Mouse (Mus musculus) ES-Bruce4 (cell line): Measurements from ENCODE around the gene Ccno. TPM values are rescaled to one million over a fixed set of nuclear protein-coding genes. Genes with fewer than 3 reads are reported as not detected.
A peak's percentile ranks its signal among the peaks of the same experiment; 100 is the strongest.

Source experiments
- H3K27ac ChIP-seq: 2 replicates; pipeline ENCODE4 v1.5.1; 2012; ENCODE audit warnings: low read length, inconsistent platforms; ENCODE audit not compliant: insufficient read depth
- H3K27me3 ChIP-seq: 2 replicates; pipeline ENCODE4 v1.6.1; 2012; ENCODE audit warnings: mild to moderate bottlenecking, low read length, inconsistent platforms; ENCODE audit not compliant: control insufficient read depth, poor library complexity, insufficient read depth, severe bottlenecking
- H3K36me3 ChIP-seq: 2 replicates; pipeline ENCODE4 v1.6.1; 2012; ENCODE audit warnings: inconsistent platforms, mild to moderate bottlenecking, low read length, moderate library complexity; ENCODE audit not compliant: control insufficient read depth, poor library complexity, insufficient read depth, severe bottlenecking
- H3K4me1 ChIP-seq: one replicate; pipeline ENCODE4 v1.8.1; 2011; ENCODE audit warnings: low read length; ENCODE audit not compliant: control insufficient read depth, insufficient read depth
- H3K4me3 ChIP-seq: 2 replicates; pipeline ENCODE4 v1.5.1; 2011; ENCODE audit warnings: low read depth, mild to moderate bottlenecking, low read length
- H3K9ac ChIP-seq: 2 replicates; pipeline ENCODE4 v1.6.1; 2012; ENCODE audit warnings: low read depth, mild to moderate bottlenecking, inconsistent platforms; ENCODE audit not compliant: poor library complexity, severe bottlenecking
- H3K9me3 ChIP-seq: replicated peaks from 2 replicates; pipeline ENCODE4 v1.6.1; 2012; ENCODE audit warnings: mild to moderate bottlenecking, low read length, inconsistent platforms; ENCODE audit not compliant: control insufficient read depth, poor library complexity, insufficient read depth, severe bottlenecking
- CTCF ChIP-seq: IDR thresholded peaks from one replicate; pipeline ENCODE4 v1.8.1; 2011; ENCODE audit warnings: low read depth, low read length
- EP300 ChIP-seq: IDR thresholded peaks from 2 replicates; pipeline ENCODE4 v1.6.1; 2011; ENCODE audit warnings: low read depth, low read length; ENCODE audit not compliant: insufficient read depth
- POLR2A ChIP-seq: IDR thresholded peaks from one replicate; pipeline ENCODE4 v1.8.1; 2011; ENCODE audit warnings: low read length; ENCODE audit not compliant: insufficient read depth
- polyA plus RNA-seq: library from polyadenylated mRNA; stranded (reverse); fragments of >200 nt; gene quantifications from 2 replicates; pipeline ENCODE4 v1.2.4, GENCODE M21; 2011; ENCODE audit warnings: low read depth; ENCODE audit not compliant: missing spikeins, insufficient read depth, insufficient read length

The Ccno gene
- polyA plus RNA-seq, 1 experiment: 0.52 TPM

- H3K4me1 ChIP-seq: no peaks in the 10 kb centered on the region
- peaks cover 19% of the 10 kb centered on the region for H3K27me3 ChIP-seq
- peak overlapping the region; percentile 55 for H3K9ac ChIP-seq
- no peaks in the 10 kb centered on the region for H3K36me3 ChIP-seq
- peak overlapping the region; percentile 55 for H3K4me3 ChIP-seq
- no peaks in the 10 kb centered on the region for H3K9me3 ChIP-seq
- H3K27ac ChIP-seq: no peak overlapping the region
- TF ChIP-seq CTCF (no peak), EP300 (no peak), POLR2A (no peak)
Measured at GRCm38 (mm10) chr13:112987991-112988390, 389 bp downstream of the Ccno start.

- peak overlapping the region; percentile 50 for H3K4me3 ChIP-seq
- no peak overlapping the region for H3K27ac ChIP-seq
- H3K9me3 ChIP-seq: no peaks in the 10 kb centered on the region
- H3K9ac ChIP-seq: no peak overlapping the region
- no peak for TF ChIP-seq POLR2A
- TF ChIP-seq CTCF: peak; percentile 8
- no peaks in the 10 kb centered on the region for H3K4me1 ChIP-seq
- H3K27me3 ChIP-seq: peaks cover 23% of the 10 kb centered on the region
- H3K36me3 ChIP-seq: no peaks in the 10 kb centered on the region
Measured at GRCm38 (mm10) chr13:112988866-112989265, 1.3 kb downstream of the Ccno start.

GRCm38 (mm10) chr13:112989541-112989940, 1.9 kb downstream of the Ccno start:
- no peak for TF ChIP-seq POLR2A
- no peak for TF ChIP-seq EP300
- no peak for TF ChIP-seq CTCF
- H3K4me3 ChIP-seq: peak overlapping the region; percentile 11; the same call in 1 of the 2 replicates
- H3K9ac ChIP-seq: no peak overlapping the region
- peaks cover 24% of the 10 kb centered on the region for H3K27me3 ChIP-seq
- no peaks in the 10 kb centered on the region for H3K4me1 ChIP-seq
- no peak overlapping the region for H3K27ac ChIP-seq
- no peaks in the 10 kb centered on the region for H3K9me3 ChIP-seq
- no peaks in the 10 kb centered on the region for H3K36me3 ChIP-seq

DNA sequence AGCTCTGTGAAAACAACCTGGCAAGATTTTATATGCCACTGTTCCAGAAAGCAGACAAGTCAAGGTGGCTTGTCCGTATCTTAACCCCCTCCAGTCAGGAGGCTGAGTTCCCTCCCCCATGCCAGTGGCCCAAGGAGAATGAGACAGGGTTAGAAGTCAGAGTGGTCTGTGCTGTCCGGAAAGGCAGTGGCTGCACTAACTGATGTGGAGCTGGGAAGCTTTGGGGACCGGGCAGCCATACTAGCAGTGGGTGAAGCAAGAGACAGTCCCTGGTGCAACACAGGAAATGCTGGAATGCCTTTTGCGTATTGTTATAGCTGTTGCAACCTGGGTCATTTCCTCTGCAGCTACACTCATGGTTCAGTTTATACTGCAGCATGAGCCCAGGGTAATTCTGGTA, 2.7 kb downstream of the Ccno start:
- Histone ChIP-seq H3K4me1 (no peaks in the 10 kb centered on the region), H3K27ac (no peak overlapping the region)

GRCm38 (mm10) chr13:112993531-112994152, 6.0 kb downstream of the Ccno start, which contains the start of gene Mcidas:
Mcidas (plus strand) TSS chr13:112993845.
- TF ChIP-seq EP300 (no peak), CTCF (no peak), POLR2A (no peak)
- Histone ChIP-seq H3K27me3 (peaks cover 19% of the 10 kb centered on the region), H3K36me3 (no peaks in the 10 kb centered on the region), H3K4me1 (no peaks in the 10 kb centered on the region), H3K9ac (peak within 1 kb of the TSS; percentile 31), H3K27ac (no peak within 1 kb of the TSS), H3K9me3 (no peaks in the 10 kb centered on the region), H3K4me3 (peak within 1 kb of the TSS; percentile 79)

More for the DNA sequence above, 2.7 kb downstream of the Ccno start:
- Histone ChIP-seq H3K27me3 (peaks cover 24% of the 10 kb centered on the region), H3K36me3 (no peaks in the 10 kb centered on the region), H3K9me3 (no peaks in the 10 kb centered on the region), H3K9ac (no peak overlapping the region), H3K4me3 (no peak overlapping the region)
- TF ChIP-seq POLR2A (no peak), EP300 (no peak), CTCF (no peak)

- peak overlapping the region; percentile 31 for H3K9ac ChIP-seq
- H3K27ac ChIP-seq: no peak overlapping the region
- H3K27me3 ChIP-seq: peaks cover 19% of the 10 kb centered on the region
- H3K4me1 ChIP-seq: no peaks in the 10 kb centered on the region
- H3K4me3 ChIP-seq: peak overlapping the region; percentile 79
- H3K36me3 ChIP-seq: no peaks in the 10 kb centered on the region
- H3K9me3 ChIP-seq: no peaks in the 10 kb centered on the region
- TF ChIP-seq POLR2A: no peak
- TF ChIP-seq EP300: no peak
- peak; percentile 94 for TF ChIP-seq CTCF
Measured at GRCm38 (mm10) chr13:112994191-112994590, 6.6 kb downstream of the Ccno start.
